Mouse (Mus musculus) embryonic fibroblast, embryonic 13.5 days (primary cell): ENCODE measurements around the gene Ushbp1. TPM values are rescaled to one million over a fixed set of nuclear protein-coding genes. Genes with fewer than 3 reads are reported as not detected.
"Not testable (repeated sequence)": the region's sequence is repeated elsewhere in the genome, so short reads cannot be mapped to it uniquely, and the experiment has no call there.

Experiments
- H3K27ac ChIP-seq: 2 replicates; pipeline ENCODE4 v1.5.1; 2012; ENCODE audit warnings: low read length, control low read depth, inconsistent platforms; ENCODE audit not compliant: insufficient read depth
- H3K4me1 ChIP-seq: 2 replicates; pipeline ENCODE4 v1.6.1; 2011; ENCODE audit warnings: low read length; ENCODE audit not compliant: control insufficient read depth, insufficient read depth
- H3K4me3 ChIP-seq: 2 replicates; pipeline ENCODE4 v1.5.1; 2011; ENCODE audit warnings: mild to moderate bottlenecking, control low read depth, low read length; ENCODE audit not compliant: insufficient read depth
- CTCF ChIP-seq: IDR thresholded peaks from 2 replicates; pipeline ENCODE4 v1.5.1; 2011; ENCODE audit warnings: mild to moderate bottlenecking, control low read depth, low read length, moderate library complexity, borderline replicate concordance; ENCODE audit not compliant: insufficient read depth
- POLR2A ChIP-seq: IDR thresholded peaks from 2 replicates; pipeline ENCODE4 v1.6.1; 2011; ENCODE audit warnings: low read depth, mild to moderate bottlenecking, control low read depth, low read length, moderate library complexity
- polyA plus RNA-seq: library from polyadenylated mRNA; stranded (reverse); fragments of >200 nt; gene quantifications from 2 replicates; pipeline ENCODE4 v1.2.4, GENCODE M21; 2011; ENCODE audit warnings: low read depth; ENCODE audit not compliant: missing spikeins, insufficient read length

Gene Ushbp1
- not detected in 2 replicates for polyA plus RNA-seq

- Histone ChIP-seq H3K4me3 (no peak within 1 kb of the TSS), H3K27ac (no peak within 1 kb of the TSS), H3K4me1 (peaks cover 4% of the 10 kb centered on the region; the same call in 1 of the 2 replicates)
- no peak for TF ChIP-seq CTCF
- no peak for TF ChIP-seq POLR2A
These were observed at the start of gene Ushbp1 for GRCm38 (mm10) chr8:71395629-71396028. Gene Ushbp1, minus strand, starts transcription at chr8:71395802.

DNA sequence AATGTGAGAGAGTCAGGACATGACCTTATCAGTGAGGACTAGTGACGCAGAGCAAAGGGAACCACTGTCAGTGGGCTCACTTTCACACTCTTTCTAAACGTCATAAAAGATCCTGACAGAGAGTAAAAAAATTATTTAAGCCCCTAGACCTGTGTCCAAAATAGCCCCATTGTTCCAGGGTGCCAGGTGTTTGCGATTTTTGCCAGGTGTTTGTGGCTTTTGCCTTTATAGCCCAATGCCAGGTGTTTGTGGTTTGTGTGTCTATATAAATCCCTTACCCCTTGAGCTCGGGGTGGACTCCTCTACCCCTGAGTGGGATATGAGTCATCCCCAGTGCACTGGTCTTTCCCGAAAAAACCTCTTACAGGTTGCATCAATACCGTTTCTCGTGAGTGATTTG lies 49.5 kb upstream of the Ushbp1 start:
- Histone ChIP-seq H3K4me1 (no peaks in the 10 kb centered on the region; the same call in 1 of the 2 replicates), H3K27ac (no peak overlapping the region)
- TF ChIP-seq POLR2A (no peak), CTCF (no peak)

DNA sequence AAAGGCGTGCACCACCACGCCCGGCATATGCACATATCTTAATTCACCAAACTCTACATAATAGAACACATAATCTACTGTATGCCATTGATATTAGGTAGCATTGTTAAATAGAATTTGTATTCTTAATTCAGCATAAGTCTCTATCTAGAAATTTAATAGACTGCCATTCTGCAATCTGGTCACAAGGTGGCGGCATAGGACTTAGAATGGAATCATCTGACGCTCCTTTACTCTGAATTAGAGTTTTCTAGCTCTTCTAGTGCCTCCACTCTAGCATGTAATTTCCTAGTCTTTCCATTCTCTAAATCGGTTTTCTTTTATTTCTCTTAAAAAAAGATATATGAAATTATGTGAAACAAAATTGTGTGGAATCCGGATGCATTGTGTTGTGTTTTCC lies 45.8 kb upstream of the Ushbp1 start:
- Histone ChIP-seq H3K27ac (no peak overlapping the region), H3K4me1 (no peaks in the 10 kb centered on the region; the same call in 1 of the 2 replicates)
- TF ChIP-seq CTCF (no peak), POLR2A (no peak)

More for the DNA sequence above, 49.5 kb upstream of the Ushbp1 start:
- H3K4me3 ChIP-seq: no peak overlapping the region

GRCm38 (mm10) chr8:71437041-71437440 lies 41.4 kb upstream of the Ushbp1 start:
- no peak overlapping the region for H3K27ac ChIP-seq
- TF ChIP-seq CTCF: no peak
- TF ChIP-seq POLR2A: no peak
- H3K4me1 ChIP-seq: no peaks in the 10 kb centered on the region
- no peak overlapping the region for H3K4me3 ChIP-seq

More for the DNA sequence above, 45.8 kb upstream of the Ushbp1 start:
- H3K4me3 ChIP-seq: no peak overlapping the region

DNA sequence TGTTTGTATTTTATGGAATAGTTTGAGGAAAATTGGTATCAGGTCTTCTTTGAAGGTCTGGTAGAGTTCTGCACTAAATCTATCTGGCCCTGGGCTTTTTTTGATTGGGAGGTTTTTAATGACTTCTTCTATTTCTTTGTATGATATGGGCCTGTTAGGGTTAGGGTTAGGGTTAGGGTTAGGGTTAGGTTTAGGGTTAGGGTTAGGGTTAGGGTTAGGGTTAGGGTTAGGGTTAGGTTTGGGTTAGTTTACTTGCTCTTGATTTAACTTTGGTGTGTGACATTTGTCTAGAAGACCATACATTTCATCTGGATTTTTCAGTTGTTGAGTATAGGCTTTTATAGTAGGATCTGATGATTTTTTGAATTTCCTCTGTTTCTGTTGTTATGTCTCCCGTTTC lies 37.3 kb upstream of the Ushbp1 start:
- not testable (repeated sequence) for H3K27ac ChIP-seq
- peak; percentile 33; the same call in 1 of the 2 replicates for TF ChIP-seq CTCF

GRCm38 (mm10) chr8:71422121-71422520 lies 26.5 kb upstream of the Ushbp1 start:
- TF ChIP-seq POLR2A (no peak), CTCF (no peak)
- Histone ChIP-seq H3K4me1 (no peaks in the 10 kb centered on the region), H3K4me3 (no peak overlapping the region), H3K27ac (no peak overlapping the region)

More for the DNA sequence above, 37.3 kb upstream of the Ushbp1 start:
- H3K4me3 ChIP-seq: peak overlapping the region; percentile 4; the same call in 1 of the 2 replicates
- H3K4me1 ChIP-seq: not testable (repeated sequence)

GRCm38 (mm10) chr8:71411535-71412273 lies 16.1 kb upstream of the Ushbp1 start:
- TF ChIP-seq CTCF (no peak), POLR2A (peak; percentile 43; the same call in 1 of the 2 replicates)

DNA sequence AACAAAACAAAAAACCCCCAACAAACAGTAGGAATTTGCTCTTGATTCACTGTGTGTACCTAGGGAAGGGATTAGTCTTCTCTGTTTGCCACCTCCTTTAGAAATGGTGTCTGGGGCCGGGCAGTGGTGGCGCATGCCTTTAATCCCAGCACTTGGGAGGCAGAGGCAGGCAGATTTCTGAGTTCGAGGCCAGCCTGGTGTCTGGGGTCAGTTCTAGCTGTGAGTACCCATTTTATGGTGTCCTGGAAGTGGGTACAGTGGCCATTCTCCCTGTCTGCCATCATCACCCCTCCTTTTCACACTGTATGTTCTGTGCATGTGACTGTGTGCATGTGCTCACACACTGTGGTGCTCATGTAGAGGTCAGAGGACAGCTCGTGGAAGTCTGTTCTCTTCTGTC lies 12.6 kb upstream of the Ushbp1 start:
- no peaks in the 10 kb centered on the region for H3K4me1 ChIP-seq
- no peak overlapping the region for H3K4me3 ChIP-seq
- no peak for TF ChIP-seq POLR2A
- TF ChIP-seq CTCF: no peak
- H3K27ac ChIP-seq: no peak overlapping the region

More at GRCm38 (mm10) chr8:71411535-71412273, 16.1 kb upstream of the Ushbp1 start:
- no peaks in the 10 kb centered on the region for H3K4me1 ChIP-seq
- no peak overlapping the region for H3K27ac ChIP-seq
- H3K4me3 ChIP-seq: no peak overlapping the region

DNA sequence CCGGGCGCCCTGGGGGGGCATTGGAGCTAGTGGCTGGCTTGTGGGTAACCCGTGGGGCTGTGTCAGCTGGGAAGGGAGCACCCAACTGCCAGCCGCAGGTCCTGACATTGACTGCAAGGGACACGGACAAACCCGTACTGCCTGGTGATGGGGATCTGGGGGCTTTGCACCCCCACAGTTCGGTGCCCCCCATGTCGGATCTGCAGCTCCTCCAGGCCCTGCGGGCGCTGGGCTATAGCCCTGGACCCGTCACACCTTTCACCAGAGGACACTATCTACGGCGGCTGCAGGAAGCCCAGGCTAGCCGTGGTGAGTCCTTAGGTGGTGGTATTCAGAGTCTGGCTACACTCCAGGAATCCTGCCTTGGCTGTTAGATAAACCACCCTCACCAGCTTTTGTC lies 11.8 kb upstream of the Ushbp1 start:
- no peak for TF ChIP-seq POLR2A
- no peak for TF ChIP-seq CTCF
- Histone ChIP-seq H3K27ac (no peak overlapping the region), H3K4me1 (no peaks in the 10 kb centered on the region), H3K4me3 (no peak overlapping the region)

GRCm38 (mm10) chr8:71406099-71407015 lies 10.8 kb upstream of the Ushbp1 start:
- peak overlapping the region; percentile 65 for H3K4me3 ChIP-seq
- no peaks in the 10 kb centered on the region for H3K4me1 ChIP-seq
- no peak overlapping the region for H3K27ac ChIP-seq
- no peak for TF ChIP-seq POLR2A
- peak; percentile 99 for TF ChIP-seq CTCF
